Mouse (Mus musculus): ENCODE measurements at regions not wholly inside any gene's neighbourhood (a gene's known extent, or its start where the extent isn't known, plus 50 kb on each side); places are given as distances from the start of the nearest gene placed in this dataset.

- TF ChIP-seq CTCF (IDR thresholded peaks at IDR 0.05; ENCODE audit: borderline replicate concordance, control insufficient read depth, extremely low read depth, insufficient read depth, low read length, poor library complexity) (no peak), POLR2A (IDR thresholded peaks at IDR 0.05; ENCODE audit: control insufficient read depth, extremely low read depth, insufficient read depth, low read length, poor library complexity) (no peak)
Observed at GRCm38 (mm10) chr2:114938416-114939147, 283.8 kb upstream of the Dph6 start.

Data from thymus, adult 2 months (tissue).